Mouse (Mus musculus) megakaryocyte, embryonic 14.5 days (primary cell): Measurements from ENCODE around the gene Ap2m1. TPM values are rescaled to one million over a fixed set of nuclear protein-coding genes. Genes with fewer than 3 reads are reported as not detected.
"Not testable (repeated sequence)": the region's sequence is repeated elsewhere in the genome, so short reads cannot be mapped to it uniquely, and the experiment has no call there.

Experiments used
- H3K27me3 ChIP-seq: replicated peaks from 2 replicates; pipeline ENCODE3; 2012; ENCODE audit warnings: inconsistent platforms
- H3K36me3 ChIP-seq: replicated peaks from 2 replicates; pipeline ENCODE3; 2012; ENCODE audit warnings: low read length, inconsistent platforms, mixed read lengths
- H3K4me1 ChIP-seq: 2 replicates; pipeline ENCODE4 v1.6.1; 2012; ENCODE audit warnings: inconsistent platforms
- H3K4me3 ChIP-seq: replicated peaks from 2 replicates; pipeline ENCODE3; 2012; ENCODE audit warnings: moderate library complexity, mild to moderate bottlenecking, inconsistent platforms
- H3K9me3 ChIP-seq: 2 replicates; pipeline ENCODE4 v1.6.1; 2012; ENCODE audit warnings: inconsistent platforms
- FLI1 ChIP-seq: IDR thresholded peaks from 2 replicates; pipeline ENCODE4 v1.6.1; 2012; ENCODE audit warnings: low read length, inconsistent platforms, mixed read lengths
- GATA1 ChIP-seq: IDR thresholded peaks from 3 replicates; pipeline ENCODE4 v1.6.1; 2012; ENCODE audit warnings: mixed read lengths, low read length, inconsistent platforms, borderline replicate concordance
- polyA plus RNA-seq: library from polyadenylated mRNA; stranded (reverse); fragments of >175 nt; gene quantifications from 2 replicates; pipeline ENCODE4 v1.2.3, GENCODE M21; 2012; ENCODE audit warnings: low replicate concordance; ENCODE audit not compliant: insufficient read depth

Ap2m1 gene
- polyA plus RNA-seq: 49.0 and 228 TPM in 2 replicates

DNA sequence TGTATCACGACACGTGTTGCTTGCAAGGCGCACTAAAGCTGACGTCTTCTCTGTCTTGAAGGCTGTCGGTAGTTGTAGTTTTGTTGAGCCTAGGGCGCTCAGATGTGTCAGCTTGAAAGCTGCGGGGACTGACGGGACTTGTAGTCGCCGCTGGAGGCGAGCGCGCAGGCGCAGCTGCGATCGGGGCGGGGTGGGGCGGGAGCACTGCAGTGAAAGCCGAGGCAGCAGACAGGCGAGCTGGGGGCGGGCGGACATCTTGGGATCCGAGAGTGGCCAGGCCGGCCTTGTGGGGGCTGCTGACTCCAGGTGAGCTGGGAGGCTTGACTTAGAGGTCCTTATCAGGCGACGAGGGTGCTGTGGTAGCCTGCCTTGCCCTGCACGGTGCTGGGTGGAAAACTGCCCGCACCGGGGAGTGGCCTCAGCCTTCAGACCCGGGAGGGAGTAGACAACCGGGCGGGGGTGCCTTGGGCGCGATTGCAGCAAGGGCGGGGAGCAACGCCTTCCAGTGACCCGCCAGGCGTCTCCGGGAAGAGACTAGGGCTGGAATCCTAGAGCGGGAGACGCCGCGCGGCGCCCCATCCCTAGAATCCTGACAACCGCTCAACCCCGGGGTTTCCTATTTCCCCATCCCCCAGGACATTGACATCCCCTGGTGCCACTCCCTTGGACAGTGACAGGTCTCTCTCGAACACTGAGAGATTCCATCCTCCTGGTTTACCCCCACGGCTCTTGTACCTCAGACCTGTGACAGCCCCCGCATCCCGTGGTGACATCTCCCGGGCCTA, at the start of gene Ap2m1:
TSS of gene Ap2m1 (plus strand) at position 183 of the 785 bp plus-strand sequence.
- Histone ChIP-seq H3K4me1 (peaks cover 45% of the 10 kb centered on the region), H3K4me3 (peak within 1 kb of the TSS; percentile 100), H3K36me3 (peaks cover 70% of the 10 kb centered on the region), H3K9me3 (no peaks in the 10 kb centered on the region), H3K27me3 (no peaks in the 10 kb centered on the region)
- TF ChIP-seq FLI1: no peak
- no peak for TF ChIP-seq GATA1

GRCm38 (mm10) chr16:20486048-20486447, 49.2 kb upstream of the Ap2m1 start:
- H3K4me3 ChIP-seq: no peak overlapping the region
- peaks cover 24% of the 10 kb centered on the region for H3K4me1 ChIP-seq
- no peaks in the 10 kb centered on the region for H3K36me3 ChIP-seq
- H3K27me3 ChIP-seq: peaks cover 6% of the 10 kb centered on the region
- TF ChIP-seq FLI1: no peak
- TF ChIP-seq GATA1: no peak
- H3K9me3 ChIP-seq: peaks cover 10% of the 10 kb centered on the region

GRCm38 (mm10) chr16:20488151-20488550, 47.1 kb upstream of the Ap2m1 start:
- TF ChIP-seq GATA1 (no peak), FLI1 (no peak)
- Histone ChIP-seq H3K9me3 (peaks cover 10% of the 10 kb centered on the region), H3K36me3 (no peaks in the 10 kb centered on the region), H3K4me3 (no peak overlapping the region), H3K4me1 (peaks cover 31% of the 10 kb centered on the region), H3K27me3 (peaks cover 4% of the 10 kb centered on the region)

GRCm38 (mm10) chr16:20488751-20489150, 46.5 kb upstream of the Ap2m1 start:
- peaks cover 31% of the 10 kb centered on the region for H3K4me1 ChIP-seq
- H3K4me3 ChIP-seq, H3K27me3 ChIP-seq, H3K36me3 ChIP-seq: not testable (repeated sequence)
- H3K9me3 ChIP-seq: peaks cover 10% of the 10 kb centered on the region

GRCm38 (mm10) chr16:20489233-20489632, 46.0 kb upstream of the Ap2m1 start:
- peaks cover 10% of the 10 kb centered on the region for H3K9me3 ChIP-seq
- peaks cover 34% of the 10 kb centered on the region for H3K4me1 ChIP-seq
- peaks cover 4% of the 10 kb centered on the region for H3K27me3 ChIP-seq
- H3K4me3 ChIP-seq: no peak overlapping the region
- no peaks in the 10 kb centered on the region for H3K36me3 ChIP-seq
- TF ChIP-seq FLI1 (no peak), GATA1 (no peak)

DNA sequence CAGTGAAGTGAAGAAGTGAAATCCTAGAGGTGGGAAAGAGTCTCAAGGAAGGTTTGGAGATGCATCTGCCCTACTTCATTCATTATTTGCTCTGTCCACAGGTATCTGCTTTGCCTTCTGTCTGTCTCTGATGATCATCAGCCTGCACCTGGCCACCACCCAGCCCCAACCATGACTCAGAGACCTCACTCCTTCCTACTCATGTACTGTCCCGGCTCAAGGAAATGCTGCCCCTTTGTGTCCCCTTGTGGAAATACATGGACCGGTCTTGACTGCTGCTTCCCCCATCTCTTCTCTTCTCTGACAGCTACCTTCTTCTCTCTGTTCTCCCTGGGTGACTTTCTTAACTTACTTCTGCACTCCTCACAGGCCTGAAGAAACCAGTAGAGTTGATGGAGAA, 44.7 kb upstream of the Ap2m1 start:
- peaks cover 4% of the 10 kb centered on the region for H3K27me3 ChIP-seq
- peaks cover 40% of the 10 kb centered on the region for H3K4me1 ChIP-seq
- H3K4me3 ChIP-seq: no peak overlapping the region
- H3K9me3 ChIP-seq: peaks cover 5% of the 10 kb centered on the region
- no peak for TF ChIP-seq GATA1
- no peak for TF ChIP-seq FLI1
- H3K36me3 ChIP-seq: no peaks in the 10 kb centered on the region

DNA sequence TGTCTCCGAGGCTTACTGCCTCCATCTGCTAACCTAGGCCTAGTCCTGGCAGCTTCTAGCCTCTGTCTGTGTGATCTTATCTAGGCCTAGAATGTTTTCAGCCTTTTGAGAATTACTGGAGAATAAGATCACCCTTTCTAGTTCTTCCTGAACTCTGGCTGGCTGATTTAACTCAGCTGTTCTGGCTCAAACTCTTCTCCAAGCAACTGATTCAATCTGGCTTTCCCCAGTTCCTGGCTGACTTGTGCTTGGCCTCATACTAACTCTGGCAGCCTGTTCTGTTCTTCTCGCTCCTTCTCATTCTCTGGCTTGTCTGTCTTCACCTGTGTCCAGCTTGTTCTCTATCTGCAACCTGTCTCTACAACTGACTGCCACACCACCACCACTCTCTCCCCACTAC, 44.0 kb upstream of the Ap2m1 start:
- H3K4me1 ChIP-seq: peaks cover 46% of the 10 kb centered on the region
- TF ChIP-seq FLI1: no peak
- no peak for TF ChIP-seq GATA1
- H3K27me3 ChIP-seq: peaks cover 4% of the 10 kb centered on the region
- no peaks in the 10 kb centered on the region for H3K9me3 ChIP-seq
- H3K36me3 ChIP-seq: no peaks in the 10 kb centered on the region
- H3K4me3 ChIP-seq: no peak overlapping the region

DNA sequence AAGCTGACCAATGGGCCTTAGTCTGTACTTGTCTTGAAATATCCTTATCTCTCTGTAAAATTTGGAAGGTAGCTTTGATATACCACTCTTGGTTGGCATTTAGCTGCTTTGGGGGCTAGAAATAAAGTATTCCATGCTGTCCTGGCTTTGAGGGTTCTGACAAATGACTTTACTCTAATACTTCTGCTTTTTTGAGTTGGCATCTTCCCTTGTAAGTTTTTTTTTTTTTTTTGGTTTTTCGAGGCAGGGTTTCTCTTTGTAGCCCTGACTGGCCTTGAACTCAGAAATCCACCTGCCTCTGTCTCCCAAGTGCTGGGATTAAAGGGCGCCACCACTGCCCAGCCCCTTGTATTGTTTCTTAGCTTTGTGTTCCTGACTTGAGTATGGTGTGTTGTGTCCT, 41.8 kb upstream of the Ap2m1 start:
- Histone ChIP-seq H3K27me3 (no peaks in the 10 kb centered on the region), H3K4me1 (peaks cover 64% of the 10 kb centered on the region), H3K4me3 (no peak overlapping the region), H3K36me3 (no peaks in the 10 kb centered on the region), H3K9me3 (no peaks in the 10 kb centered on the region)
- no peak for TF ChIP-seq GATA1
- no peak for TF ChIP-seq FLI1

GRCm38 (mm10) chr16:20496671-20497600, 38.3 kb upstream of the Ap2m1 start:
- TF ChIP-seq FLI1 (no peak), GATA1 (no peak)
- Histone ChIP-seq H3K9me3 (no peaks in the 10 kb centered on the region), H3K36me3 (peaks cover 18% of the 10 kb centered on the region), H3K4me3 (peak overlapping the region; percentile 77), H3K4me1 (peaks cover 66% of the 10 kb centered on the region), H3K27me3 (no peaks in the 10 kb centered on the region)

GRCm38 (mm10) chr16:20497980-20498676, 37.1 kb upstream of the Ap2m1 start:
- Histone ChIP-seq H3K4me3 (peak overlapping the region; percentile 94), H3K36me3 (peaks cover 30% of the 10 kb centered on the region), H3K4me1 (peaks cover 59% of the 10 kb centered on the region), H3K27me3 (no peaks in the 10 kb centered on the region), H3K9me3 (no peaks in the 10 kb centered on the region)
- no peak for TF ChIP-seq FLI1
- TF ChIP-seq GATA1: no peak
